Mouse (Mus musculus): ENCODE results near the gene Nmnat2. TPM values are rescaled to one million over a fixed set of nuclear protein-coding genes. Genes with fewer than 3 reads are reported as not detected.

The Nmnat2 gene
- polyA plus RNA-seq, 1 experiment = 0.63 TPM

- Histone ChIP-seq H3K4me1 (ENCODE audit: control insufficient read depth, insufficient read depth, insufficient read length) (no peaks in the 10 kb centered on the region), H3K27me3 (ENCODE audit: control insufficient read depth, insufficient read depth, low read length) (no peaks in the 10 kb centered on the region), H3K36me3 (ENCODE audit: control insufficient read depth, insufficient read depth, low read length) (no peaks in the 10 kb centered on the region), H3K4me3 (ENCODE audit: extremely low read depth, insufficient read depth, insufficient read length) (no peak overlapping the region), H3K27ac (ENCODE audit: insufficient read depth, low read length) (0 out of 2 replicates have a peak overlapping the region, but pooled peaks have one; percentile 21)
- no peak for DNase-seq (ENCODE audit: low read depth in 1 of 2, low spot score in 2 of 2)
- WGBS = 68% methylated on average over 9 of the region's 9 CpGs
- no peak for TF ChIP-seq POLR2A (IDR thresholded peaks at IDR 0.05; ENCODE audit: low read depth, low read length)
- TF ChIP-seq CTCF (IDR thresholded peaks at IDR 0.05; ENCODE audit: extremely low read depth, insufficient read depth, insufficient read length, insufficient replicate concordance) = no peak
These were observed 136.8 kb downstream of the Nmnat2 start for GRCm38 (mm10) chr1:153091438-153092236.

GRCm38 (mm10) chr1:153092237-153092975 lies 137.6 kb downstream of the Nmnat2 start:
- DNase-seq (ENCODE audit: low read depth in 1 of 2, low spot score in 2 of 2) = no peak
- 50% methylated on average over 5 of the region's 5 CpGs for WGBS
- Histone ChIP-seq H3K36me3 (ENCODE audit: control insufficient read depth, insufficient read depth, low read length) (no peaks in the 10 kb centered on the region), H3K4me3 (ENCODE audit: extremely low read depth, insufficient read depth, insufficient read length) (no peak overlapping the region), H3K27me3 (ENCODE audit: control insufficient read depth, insufficient read depth, low read length) (no peaks in the 10 kb centered on the region), H3K27ac (ENCODE audit: insufficient read depth, low read length) (0 out of 2 replicates have a peak overlapping the region, but pooled peaks have one; percentile 21), H3K4me1 (ENCODE audit: control insufficient read depth, insufficient read depth, insufficient read length) (no peaks in the 10 kb centered on the region)
- no peak; the same call in 1 of the 2 replicates for TF ChIP-seq CTCF (IDR thresholded peaks at IDR 0.05; ENCODE audit: extremely low read depth, insufficient read depth, insufficient read length, insufficient replicate concordance)
- TF ChIP-seq POLR2A (IDR thresholded peaks at IDR 0.05; ENCODE audit: low read depth, low read length) = no peak

GRCm38 (mm10) chr1:153093172-153093571 lies 138.4 kb downstream of the Nmnat2 start:
- Histone ChIP-seq H3K36me3 (ENCODE audit: control insufficient read depth, insufficient read depth, low read length) (no peaks in the 10 kb centered on the region), H3K4me1 (ENCODE audit: control insufficient read depth, insufficient read depth, insufficient read length) (no peaks in the 10 kb centered on the region), H3K27ac (ENCODE audit: insufficient read depth, low read length) (no peak overlapping the region), H3K27me3 (ENCODE audit: control insufficient read depth, insufficient read depth, low read length) (no peaks in the 10 kb centered on the region), H3K4me3 (ENCODE audit: extremely low read depth, insufficient read depth, insufficient read length) (no peak overlapping the region)
- DNase-seq (ENCODE audit: low read depth in 1 of 2, low spot score in 2 of 2) = no peak
- TF ChIP-seq POLR2A (IDR thresholded peaks at IDR 0.05; ENCODE audit: low read depth, low read length) (no peak), CTCF (IDR thresholded peaks at IDR 0.05; ENCODE audit: extremely low read depth, insufficient read depth, insufficient read length, insufficient replicate concordance) (no peak)
- 74% methylated on average over 5 of the region's 5 CpGs for WGBS

- DNase-seq (ENCODE audit: low read depth in 1 of 2, low spot score in 2 of 2) = no peak
- no peaks in the 10 kb centered on the region for H3K27me3 ChIP-seq (ENCODE audit: control insufficient read depth, insufficient read depth, low read length)
- H3K27ac ChIP-seq (ENCODE audit: insufficient read depth, low read length) = no peak overlapping the region
- H3K36me3 ChIP-seq (ENCODE audit: control insufficient read depth, insufficient read depth, low read length) = no peaks in the 10 kb centered on the region
- TF ChIP-seq CTCF (IDR thresholded peaks at IDR 0.05; ENCODE audit: extremely low read depth, insufficient read depth, insufficient read length, insufficient replicate concordance) (no peak), POLR2A (IDR thresholded peaks at IDR 0.05; ENCODE audit: low read depth, low read length) (no peak)
- H3K4me3 ChIP-seq (ENCODE audit: extremely low read depth, insufficient read depth, insufficient read length) = no peak overlapping the region
- 72% methylated on average over 4 of the region's 4 CpGs for WGBS
- no peaks in the 10 kb centered on the region for H3K4me1 ChIP-seq (ENCODE audit: control insufficient read depth, insufficient read depth, insufficient read length)
These were observed 138.8 kb downstream of the Nmnat2 start for GRCm38 (mm10) chr1:153093581-153093980.

- Histone ChIP-seq H3K4me1 (ENCODE audit: control insufficient read depth, insufficient read depth, insufficient read length) (no peaks in the 10 kb centered on the region), H3K27me3 (ENCODE audit: control insufficient read depth, insufficient read depth, low read length) (no peaks in the 10 kb centered on the region), H3K27ac (ENCODE audit: insufficient read depth, low read length) (no peak overlapping the region), H3K36me3 (ENCODE audit: control insufficient read depth, insufficient read depth, low read length) (no peaks in the 10 kb centered on the region), H3K4me3 (ENCODE audit: extremely low read depth, insufficient read depth, insufficient read length) (no peak overlapping the region)
- DNase-seq (ENCODE audit: low read depth in 1 of 2, low spot score in 2 of 2) = no peak
- TF ChIP-seq CTCF (IDR thresholded peaks at IDR 0.05; ENCODE audit: extremely low read depth, insufficient read depth, insufficient read length, insufficient replicate concordance) = no peak
- TF ChIP-seq POLR2A (IDR thresholded peaks at IDR 0.05; ENCODE audit: low read depth, low read length) = no peak
- WGBS = 57% methylated on average over 12 of the region's 12 CpGs
These were observed 139.7 kb downstream of the Nmnat2 start for GRCm38 (mm10) chr1:153094226-153095076.

- Histone ChIP-seq H3K36me3 (ENCODE audit: control insufficient read depth, insufficient read depth, low read length) (no peaks in the 10 kb centered on the region), H3K27ac (ENCODE audit: insufficient read depth, low read length) (no peak overlapping the region), H3K4me3 (ENCODE audit: extremely low read depth, insufficient read depth, insufficient read length) (no peak overlapping the region), H3K27me3 (ENCODE audit: control insufficient read depth, insufficient read depth, low read length) (no peaks in the 10 kb centered on the region), H3K4me1 (ENCODE audit: control insufficient read depth, insufficient read depth, insufficient read length) (no peaks in the 10 kb centered on the region)
- no peak for TF ChIP-seq POLR2A (IDR thresholded peaks at IDR 0.05; ENCODE audit: low read depth, low read length)
- TF ChIP-seq CTCF (IDR thresholded peaks at IDR 0.05; ENCODE audit: extremely low read depth, insufficient read depth, insufficient read length, insufficient replicate concordance) = no peak
- no peak for DNase-seq (ENCODE audit: low read depth in 1 of 2, low spot score in 2 of 2)
- 80% methylated on average over 6 of the region's 6 CpGs for WGBS
These were observed 140.5 kb downstream of the Nmnat2 start for GRCm38 (mm10) chr1:153095328-153095727.

All from spleen, adult 2 months (tissue).